Mouse (Mus musculus): ENCODE data around the gene Cog5.

Cog5 gene

GRCm38 (mm10) chr12:31976544-31976943 is 321.9 kb downstream of the Cog5 start:
- intact Hi-C loops (cut with DNase I): no loop called here

- intact Hi-C loops (cut with DNase I): no loop called here
These were observed 323.0 kb downstream of the Cog5 start for GRCm38 (mm10) chr12:31977613-31978195.

GRCm38 (mm10) chr12:31983238-31983637 is 328.6 kb downstream of the Cog5 start:
- intact Hi-C loops (cut with DNase I): no loop called here

- intact Hi-C loops (cut with DNase I): no loop called here
These were observed 329.1 kb downstream of the Cog5 start for GRCm38 (mm10) chr12:31983769-31984168.

GRCm38 (mm10) chr12:31984206-31984605 is 329.5 kb downstream of the Cog5 start:
- intact Hi-C loops (cut with DNase I): no loop called here

- intact Hi-C loops (cut with DNase I): no loop called here
These were observed 330.0 kb downstream of the Cog5 start for GRCm38 (mm10) chr12:31984664-31985063.

- intact Hi-C loops (cut with DNase I): no loop called here
These were observed 331.1 kb downstream of the Cog5 start for GRCm38 (mm10) chr12:31985738-31986137.

GRCm38 (mm10) chr12:31986463-31986862 is 331.8 kb downstream of the Cog5 start:
- intact Hi-C loops (cut with DNase I): no loop called here

Data from adrenal gland (tissue).